Mouse (Mus musculus): ENCODE results near the gene Lrsam1. TPM values are rescaled to one million over a fixed set of nuclear protein-coding genes. Genes with fewer than 3 reads are reported as not detected.
A peak's percentile ranks its signal among the peaks of the same experiment; 100 is the strongest.

Gene Lrsam1
- polyA plus RNA-seq, 1 experiment from 2014 or later, result 18.1 TPM

DNA sequence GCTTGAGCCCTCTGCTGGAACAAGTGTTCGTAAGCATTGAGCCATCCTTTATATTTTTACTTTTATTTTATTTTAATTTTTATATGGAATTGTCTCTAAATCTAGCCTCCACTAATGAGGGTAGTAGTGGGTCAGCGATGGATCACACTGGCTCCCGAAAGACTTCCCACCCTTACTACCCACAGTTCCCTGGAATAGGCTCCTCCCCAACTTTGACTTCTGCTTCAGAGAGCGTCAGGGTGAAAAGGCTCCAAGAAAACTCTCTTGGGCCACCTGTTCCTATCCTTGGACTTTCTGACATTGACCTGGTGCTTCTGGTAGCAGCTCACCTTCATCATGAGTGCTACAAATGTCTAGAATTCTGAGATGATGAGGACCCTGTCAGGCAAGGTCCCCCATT is 21.3 kb upstream of the Lrsam1 start:
- no peak for ATAC-seq
- WGBS, result 4% methylated on average over 4 of the region's 4 CpGs
- H3K9ac ChIP-seq (replicated peaks), result no peak overlapping the region
- H3K4me3 ChIP-seq (replicated peaks), result peak overlapping the region; percentile 70
- no peak overlapping the region for H3K27ac ChIP-seq
- peak overlapping the region; percentile 92 for H3K4me2 ChIP-seq (replicated peaks)
- no peaks in the 10 kb centered on the region for H3K9me3 ChIP-seq
- peaks cover 4% of the 10 kb centered on the region; the same call in 1 of the 2 replicates for H3K27me3 ChIP-seq
- peaks cover 18% of the 10 kb centered on the region for H3K4me1 ChIP-seq (replicated peaks)
- peaks cover 3% of the 10 kb centered on the region; the same call in 1 of the 2 replicates for H3K36me3 ChIP-seq

DNA sequence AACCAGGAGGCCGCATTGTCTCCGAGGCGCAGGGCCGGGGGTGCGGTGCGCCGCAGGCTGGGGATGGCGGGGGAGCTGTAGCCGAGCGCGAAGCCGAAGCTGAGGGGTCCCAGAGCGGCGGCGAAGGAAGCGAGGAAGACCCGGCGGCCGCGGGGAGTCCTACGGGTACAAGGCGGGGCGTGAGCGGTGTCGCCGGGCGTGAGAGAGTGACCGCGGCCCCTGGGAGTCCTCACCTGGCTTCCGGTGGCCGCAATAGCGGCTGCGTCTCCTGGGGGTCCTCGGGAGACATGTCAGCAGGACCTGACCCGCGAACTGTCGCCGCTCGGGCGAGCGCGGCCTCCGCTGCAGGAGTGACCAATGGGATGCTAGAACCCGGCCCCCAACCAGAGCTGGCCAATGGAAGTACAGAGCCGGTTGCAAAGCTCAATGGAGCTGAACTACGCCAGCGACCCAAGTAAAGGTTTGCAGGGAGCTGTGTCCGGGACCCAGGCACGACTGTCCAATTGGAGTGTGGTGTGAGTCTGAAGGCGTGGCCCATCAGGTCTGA is 20.4 kb upstream of the Lrsam1 start, which contains the start of gene Slc2a8:
Gene Slc2a8 (minus strand): TSS at position 359 of the 547 bp plus-strand sequence.
- Histone ChIP-seq H3K4me2 (replicated peaks) (peak within 1 kb of the TSS; percentile 92), H3K9me3 (no peaks in the 10 kb centered on the region), H3K4me3 (replicated peaks) (peak within 1 kb of the TSS; percentile 70), H3K4me1 (replicated peaks) (peaks cover 18% of the 10 kb centered on the region), H3K9ac (replicated peaks) (peak within 1 kb of the TSS; percentile 83), H3K27me3 (peaks cover 4% of the 10 kb centered on the region; the same call in 1 of the 2 replicates), H3K36me3 (peaks cover 3% of the 10 kb centered on the region; the same call in 1 of the 2 replicates), H3K27ac (peak within 1 kb of the TSS; percentile 52)
- under 1% methylated on average over 47 of the region's 50 CpGs for WGBS
- ATAC-seq, result peak; percentile 99

DNA sequence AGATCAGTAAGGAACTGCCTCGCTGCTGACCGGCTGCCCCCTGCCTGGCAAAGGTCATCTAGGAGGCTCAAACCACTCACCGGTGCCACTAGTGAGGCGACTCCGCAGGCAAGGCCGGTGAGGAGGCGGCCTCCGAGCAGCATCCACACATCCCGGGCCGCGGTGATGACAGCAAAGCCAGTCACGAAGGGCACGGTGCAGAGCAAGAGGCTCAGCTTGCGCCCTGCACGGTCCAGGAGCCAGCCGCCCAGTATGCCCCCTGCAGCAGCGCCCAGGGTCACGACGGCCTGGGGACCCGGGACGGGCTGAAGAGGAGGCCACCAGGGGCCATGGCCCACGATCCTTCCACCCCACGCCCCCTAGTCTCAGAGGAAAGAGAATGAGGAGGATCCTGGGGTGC is 19.9 kb upstream of the Lrsam1 start:
- WGBS, result under 1% methylated on average over 23 of the region's 23 CpGs
- Histone ChIP-seq H3K27me3 (peaks cover 4% of the 10 kb centered on the region; the same call in 1 of the 2 replicates), H3K36me3 (peaks cover 8% of the 10 kb centered on the region), H3K9ac (replicated peaks) (peak overlapping the region; percentile 83), H3K4me2 (replicated peaks) (peak overlapping the region; percentile 92), H3K4me3 (replicated peaks) (peak overlapping the region; percentile 70), H3K9me3 (no peaks in the 10 kb centered on the region), H3K4me1 (replicated peaks) (peaks cover 18% of the 10 kb centered on the region), H3K27ac (peak overlapping the region; percentile 52)
- peak; percentile 57 for ATAC-seq

DNA sequence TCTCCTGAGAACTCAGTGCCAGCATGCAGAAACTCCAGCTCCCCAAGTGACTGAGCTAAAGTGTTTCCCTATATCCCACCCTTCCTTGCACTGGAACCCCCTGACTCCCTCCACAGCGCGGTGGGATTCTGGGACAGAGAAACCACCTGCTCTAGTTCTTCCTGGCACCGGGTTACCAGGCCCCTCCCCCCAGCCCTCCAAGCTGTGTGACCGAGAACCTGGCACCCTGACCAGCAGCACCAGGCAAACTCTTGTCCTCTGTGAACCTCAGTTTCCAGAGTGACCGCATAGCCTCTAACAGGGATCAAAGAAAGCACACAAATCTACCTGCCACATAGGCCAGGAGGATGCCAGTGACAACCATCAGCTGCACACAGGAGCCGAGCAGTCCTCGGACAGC is 18.3 kb upstream of the Lrsam1 start:
- 87% methylated on average over 7 of the region's 7 CpGs for whole genome bisulfite sequencing
- ATAC-seq, result no peak

DNA sequence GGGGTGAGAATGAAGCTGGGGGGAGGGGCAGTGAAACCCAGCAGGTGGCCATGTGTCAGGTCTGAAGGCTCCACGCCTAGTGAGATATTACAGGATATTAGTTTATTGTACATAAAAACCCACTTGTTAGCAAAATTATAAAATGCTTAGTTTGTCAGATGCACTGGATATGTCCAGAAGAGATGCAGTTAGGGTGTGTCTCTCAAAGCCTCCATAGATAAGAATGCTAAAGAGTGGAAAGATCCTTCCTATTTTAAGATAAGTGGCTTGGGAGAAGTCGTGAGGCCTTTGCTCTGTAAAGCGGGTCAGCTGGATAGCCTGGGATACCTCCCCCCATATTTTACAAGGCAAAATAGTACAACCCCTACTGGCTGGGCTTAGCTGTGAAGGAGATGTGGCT is 17.3 kb upstream of the Lrsam1 start:
- Histone ChIP-seq H3K4me1 (replicated peaks) (peaks cover 18% of the 10 kb centered on the region), H3K27me3 (0 out of 2 replicates have a peak, but pooled peaks cover 4% of the 10 kb centered on the region), H3K36me3 (peaks cover 30% of the 10 kb centered on the region), H3K9ac (replicated peaks) (no peak overlapping the region), H3K9me3 (no peaks in the 10 kb centered on the region), H3K4me3 (replicated peaks) (no peak overlapping the region), H3K4me2 (replicated peaks) (no peak overlapping the region), H3K27ac (no peak overlapping the region)
- no peak for ATAC-seq
- WGBS, result 80% methylated on average over 3 of the region's 3 CpGs

More for the DNA sequence above, 18.3 kb upstream of the Lrsam1 start:
- H3K27me3 ChIP-seq, result peaks cover 4% of the 10 kb centered on the region; the same call in 1 of the 2 replicates
- H3K36me3 ChIP-seq, result peaks cover 20% of the 10 kb centered on the region
- no peak overlapping the region for H3K4me3 ChIP-seq (replicated peaks)
- H3K4me2 ChIP-seq (replicated peaks), result no peak overlapping the region
- H3K9ac ChIP-seq (replicated peaks), result 0 out of 2 replicates have a peak overlapping the region, but pooled peaks have one; percentile 7
- H3K9me3 ChIP-seq, result no peaks in the 10 kb centered on the region
- peaks cover 18% of the 10 kb centered on the region for H3K4me1 ChIP-seq (replicated peaks)
- no peak overlapping the region for H3K27ac ChIP-seq

DNA sequence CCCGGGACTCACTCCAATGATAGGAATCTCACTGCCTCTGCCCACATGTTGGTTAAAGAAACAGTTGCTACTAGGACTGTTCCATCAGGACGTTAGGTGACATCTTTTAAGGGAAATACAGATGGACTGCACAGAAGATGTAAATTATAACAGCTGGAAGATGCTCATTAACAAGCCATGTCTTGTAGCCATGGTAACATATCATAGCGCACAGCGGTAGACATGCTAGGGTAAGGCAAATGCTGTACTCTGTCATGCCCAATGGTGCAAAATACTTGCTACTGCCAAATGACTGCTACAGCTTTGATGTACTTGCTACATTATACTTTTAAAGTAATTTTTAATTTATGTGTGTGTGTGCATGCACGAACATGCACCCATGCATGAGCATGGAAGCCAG is 15.7 kb upstream of the Lrsam1 start:
- H3K4me3 ChIP-seq (replicated peaks), result no peak overlapping the region
- no peak overlapping the region for H3K4me2 ChIP-seq (replicated peaks)
- no peaks in the 10 kb centered on the region for H3K27me3 ChIP-seq
- H3K9ac ChIP-seq (replicated peaks), result no peak overlapping the region
- WGBS, result 82% methylated on average over 5 of the region's 5 CpGs
- H3K4me1 ChIP-seq (replicated peaks), result peaks cover 12% of the 10 kb centered on the region
- peaks cover 43% of the 10 kb centered on the region for H3K36me3 ChIP-seq
- no peaks in the 10 kb centered on the region for H3K9me3 ChIP-seq
- no peak for ATAC-seq
- H3K27ac ChIP-seq, result no peak overlapping the region

DNA sequence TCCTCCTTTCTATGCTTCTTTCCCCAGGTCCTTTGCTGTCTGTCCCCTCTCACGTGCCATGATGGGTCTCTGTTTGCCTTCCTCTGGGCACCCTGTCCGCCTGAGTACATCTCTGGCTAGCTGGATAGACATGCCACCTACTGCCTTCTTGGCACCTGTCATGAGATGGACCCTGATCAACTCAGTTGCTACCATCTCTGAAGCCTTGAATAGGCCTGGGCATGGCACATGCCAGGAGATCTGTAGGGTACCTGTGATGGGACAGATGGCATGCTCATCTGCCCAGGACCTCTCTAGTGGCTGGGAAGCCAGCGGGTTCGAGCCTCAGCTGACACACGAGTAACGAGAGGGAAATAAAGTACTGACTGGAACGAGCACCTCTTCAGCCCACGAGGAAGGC is 12.8 kb upstream of the Lrsam1 start:
- Histone ChIP-seq H3K27me3 (no peaks in the 10 kb centered on the region), H3K27ac (no peak overlapping the region), H3K4me2 (replicated peaks) (no peak overlapping the region), H3K4me3 (replicated peaks) (no peak overlapping the region), H3K36me3 (peaks cover 43% of the 10 kb centered on the region), H3K9ac (replicated peaks) (no peak overlapping the region), H3K4me1 (replicated peaks) (0 out of 2 replicates have a peak, but pooled peaks cover 2% of the 10 kb centered on the region), H3K9me3 (no peaks in the 10 kb centered on the region)
- 91% methylated on average over 8 of the region's 8 CpGs for WGBS
- ATAC-seq, result no peak

DNA sequence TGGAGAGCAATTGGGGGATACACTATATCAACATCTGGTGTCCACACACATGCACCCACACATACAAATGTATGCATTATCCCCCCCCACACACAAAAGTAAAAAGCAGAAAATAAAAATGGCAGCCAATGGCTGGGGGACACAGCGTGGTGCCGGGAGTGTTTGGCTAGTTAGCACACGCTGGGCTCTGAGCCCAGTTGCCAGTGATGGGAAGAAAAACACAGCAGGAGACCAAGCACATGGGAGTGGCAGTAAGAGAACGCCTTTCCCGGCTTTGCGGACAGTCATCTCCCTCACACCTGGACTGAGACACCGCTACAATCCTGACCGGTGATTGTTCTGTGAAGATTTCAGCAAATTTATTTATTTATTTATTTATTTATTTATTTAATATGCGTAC is 9.8 kb upstream of the Lrsam1 start:
- ATAC-seq, result no peak
- 41% methylated on average over 9 of the region's 9 CpGs for WGBS
- H3K4me3 ChIP-seq (replicated peaks), result no peak overlapping the region
- no peak overlapping the region for H3K4me2 ChIP-seq (replicated peaks)
- peaks cover 35% of the 10 kb centered on the region for H3K36me3 ChIP-seq
- no peak overlapping the region for H3K9ac ChIP-seq (replicated peaks)
- no peaks in the 10 kb centered on the region for H3K27me3 ChIP-seq
- peaks cover 20% of the 10 kb centered on the region for H3K4me1 ChIP-seq (replicated peaks)
- H3K9me3 ChIP-seq, result no peaks in the 10 kb centered on the region
- H3K27ac ChIP-seq, result no peak overlapping the region

DNA sequence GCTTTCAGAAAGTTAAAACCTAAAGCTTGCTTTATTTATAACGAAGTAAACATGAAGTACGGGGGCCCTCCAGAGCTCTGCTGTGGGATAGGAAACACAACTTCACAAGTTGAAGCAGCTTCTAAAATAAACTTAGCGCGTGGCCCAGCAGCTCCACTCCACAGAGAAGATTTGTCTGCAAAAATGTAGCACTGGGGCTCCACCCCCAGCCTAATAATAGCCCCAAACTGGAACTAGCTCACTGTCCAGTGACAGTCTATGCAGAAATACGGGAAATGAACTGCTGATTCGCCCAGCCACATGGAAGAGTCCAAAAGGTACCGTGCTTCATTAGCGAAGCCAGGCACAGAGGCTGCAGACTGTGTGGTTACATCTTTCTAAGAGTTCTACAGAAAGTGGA is 7.9 kb upstream of the Lrsam1 start:
- peaks cover 27% of the 10 kb centered on the region for H3K36me3 ChIP-seq
- WGBS, result 90% methylated on average over 8 of the region's 8 CpGs
- H3K9me3 ChIP-seq, result no peaks in the 10 kb centered on the region

DNA sequence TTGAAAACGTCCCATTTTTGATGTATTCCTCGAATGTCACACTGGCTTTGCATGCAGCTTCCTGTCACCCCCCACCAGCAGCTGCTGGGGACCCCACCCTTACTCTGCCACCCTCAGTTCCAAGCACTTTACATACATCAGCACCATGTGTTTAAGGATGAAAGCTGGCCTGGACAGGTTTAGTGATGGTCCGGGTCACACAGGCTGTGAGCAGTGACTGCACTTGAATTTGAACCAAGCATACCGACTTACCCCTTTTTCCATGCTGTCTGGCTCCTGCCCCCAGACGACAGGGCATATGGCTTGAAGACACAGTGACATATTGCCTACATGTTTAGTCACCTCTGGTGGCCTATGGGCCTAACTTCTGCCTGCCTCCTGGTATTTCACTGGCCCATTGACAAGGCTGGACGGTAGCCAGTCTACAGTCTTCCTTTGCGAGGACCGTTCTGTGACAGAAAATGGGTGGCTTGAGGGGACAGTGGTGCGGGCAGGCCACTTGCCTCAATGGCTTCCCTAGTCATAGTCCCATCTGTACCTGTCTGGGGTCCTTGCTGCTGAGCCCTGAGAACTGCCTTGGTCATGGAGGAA is 6.7 kb upstream of the Lrsam1 start:
- no peak for ATAC-seq
- H3K4me1 ChIP-seq (replicated peaks), result peaks cover 41% of the 10 kb centered on the region

More for the DNA sequence above, 7.9 kb upstream of the Lrsam1 start:
- ATAC-seq, result no peak
- H3K9ac ChIP-seq (replicated peaks), result no peak overlapping the region
- H3K4me2 ChIP-seq (replicated peaks), result no peak overlapping the region
- H3K4me1 ChIP-seq (replicated peaks), result peaks cover 31% of the 10 kb centered on the region
- no peak overlapping the region for H3K27ac ChIP-seq
- H3K27me3 ChIP-seq, result no peaks in the 10 kb centered on the region
- no peak overlapping the region for H3K4me3 ChIP-seq (replicated peaks)

DNA sequence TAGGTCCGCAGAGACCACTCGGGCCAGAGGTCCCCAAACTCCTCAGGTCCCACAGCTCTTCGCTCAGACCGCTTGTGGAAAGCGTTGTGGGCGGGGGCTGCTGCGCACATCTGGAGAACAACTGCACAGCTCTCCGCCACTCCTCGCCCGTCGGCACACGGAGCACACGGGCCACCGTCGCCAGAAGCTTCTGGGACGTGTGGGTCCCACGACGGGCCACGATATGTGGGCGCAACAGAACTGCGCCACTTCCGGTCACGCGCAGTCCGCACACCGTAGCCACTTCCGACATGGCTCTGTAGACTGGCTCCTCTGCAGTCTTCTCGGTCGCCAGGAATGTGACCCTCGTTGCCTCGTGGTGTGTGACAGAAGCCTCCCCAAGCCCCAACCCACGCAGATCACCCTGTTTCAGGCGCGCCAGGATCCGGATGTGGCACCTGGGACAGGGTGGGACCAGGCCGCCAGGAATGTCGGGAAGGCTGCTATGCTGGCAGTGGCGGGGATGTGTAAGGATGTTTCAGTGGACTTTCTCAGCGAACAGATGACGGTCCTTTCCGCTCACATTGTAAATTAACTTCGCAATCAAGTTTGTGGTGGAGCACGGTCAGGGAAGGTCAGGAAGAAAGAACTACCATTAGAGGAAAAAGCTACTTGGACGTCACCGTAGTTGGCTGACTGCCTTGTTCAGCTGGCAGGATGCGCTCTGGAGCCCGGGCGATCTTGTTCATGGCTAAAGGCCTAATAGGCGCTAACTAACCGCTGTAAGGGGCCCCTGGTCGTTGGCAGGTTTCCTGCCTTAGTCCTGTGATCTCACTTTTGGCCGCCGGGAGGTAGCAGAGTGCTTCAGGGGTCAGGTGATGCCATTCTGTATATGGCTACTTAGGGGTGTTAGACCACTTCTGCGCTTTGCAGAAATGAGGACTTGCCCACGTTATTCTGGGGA is 5.5 kb upstream of the Lrsam1 start:
- Histone ChIP-seq H3K27me3 (no peaks in the 10 kb centered on the region), H3K4me3 (replicated peaks) (peak overlapping the region; percentile 72), H3K9ac (replicated peaks) (peak overlapping the region; percentile 82), H3K4me2 (replicated peaks) (peak overlapping the region; percentile 80), H3K36me3 (peaks cover 24% of the 10 kb centered on the region), H3K27ac (peak overlapping the region; percentile 94), H3K9me3 (no peaks in the 10 kb centered on the region), H3K4me1 (replicated peaks) (peaks cover 52% of the 10 kb centered on the region)
- WGBS, result under 1% methylated on average over 55 of the region's 55 CpGs
- ATAC-seq, result peak; percentile 92

More for the DNA sequence above, 6.7 kb upstream of the Lrsam1 start:
- Histone ChIP-seq H3K4me2 (replicated peaks) (peak overlapping the region; percentile 80), H3K9me3 (no peaks in the 10 kb centered on the region), H3K27ac (no peak overlapping the region), H3K36me3 (peaks cover 27% of the 10 kb centered on the region), H3K9ac (replicated peaks) (peak overlapping the region; percentile 82), H3K4me3 (replicated peaks) (peak overlapping the region; percentile 72; the same call in 1 of the 2 replicates), H3K27me3 (no peaks in the 10 kb centered on the region)
- WGBS, result 89% methylated on average over 9 of the region's 9 CpGs

All from midbrain, embryonic 13.5 days (tissue).